Mouse (Mus musculus) spleen, embryonic (tissue): ENCODE data around the gene Atxn3.

ENCODE experiments used
- CTCF ChIA-PET: fragments of 350-600 bp; sonication (Branson Sonifier 250); formaldehyde crosslinking; loops from one replicate; lab custom pipeline; 2022; lab: Charles Lee

The Atxn3 gene

GRCm38 (mm10) chr12:101957942-101958544 lies at the start of gene Atxn3:
Atxn3 (minus strand) TSS chr12:101958246.
- CTCF ChIA-PET, result interaction anchor here (0.6 to 0.7 kb wide), 3 partner anchors 20 to 1423 kb away, joined by 3 to 8 read pairs (median 5); no protein-coding TSS in a partner anchor

- CTCF ChIA-PET, result no interaction called here
Observed at GRCm38 (mm10) chr12:102000785-102001184, 42.7 kb upstream of the Atxn3 start.

- CTCF ChIA-PET, result no interaction called here
Observed at GRCm38 (mm10) chr12:101998929-101999328, 40.9 kb upstream of the Atxn3 start.

- CTCF ChIA-PET, result interaction anchor here (0.6 to 0.7 kb wide), 2 partner anchors 424 to 711 kb away, joined by 3 to 6 read pairs; no protein-coding TSS in a partner anchor
Observed at GRCm38 (mm10) chr12:101994576-101995467, 36.8 kb upstream of the Atxn3 start.

- CTCF ChIA-PET, result no interaction called here
Observed at GRCm38 (mm10) chr12:101987659-101988058, 29.6 kb upstream of the Atxn3 start.

GRCm38 (mm10) chr12:101985110-101985509 lies 27.1 kb upstream of the Atxn3 start:
- CTCF ChIA-PET, result no interaction called here

GRCm38 (mm10) chr12:101982977-101983376 lies 24.9 kb upstream of the Atxn3 start:
- CTCF ChIA-PET, result interaction anchor here (0.7 kb wide), 1 partner anchor 565 kb away, joined by 3 read pairs; no protein-coding TSS in a partner anchor

- CTCF ChIA-PET, result interaction anchor here (0.7 to 1.3 kb wide), 3 partner anchors 9 to 917 kb away, joined by 3 to 14 read pairs (median 4); no protein-coding TSS in a partner anchor
Observed at GRCm38 (mm10) chr12:101981559-101981958, 23.5 kb upstream of the Atxn3 start.

- CTCF ChIA-PET, result no interaction called here
Observed at GRCm38 (mm10) chr12:101980266-101980665, 22.2 kb upstream of the Atxn3 start.

GRCm38 (mm10) chr12:101979213-101979750 lies 21.2 kb upstream of the Atxn3 start:
- CTCF ChIA-PET, result interaction anchor here (0.7 to 1.2 kb wide), 2 partner anchors 23 to 734 kb away, joined by 4 to 7 read pairs; no protein-coding TSS in a partner anchor

- CTCF ChIA-PET, result interaction anchor here (1.0 to 1.2 kb wide), 2 partner anchors 20 to 734 kb away, joined by 3 to 4 read pairs; no protein-coding TSS in a partner anchor
Observed at GRCm38 (mm10) chr12:101978588-101978987, 20.5 kb upstream of the Atxn3 start.

GRCm38 (mm10) chr12:101978162-101978561 lies 20.1 kb upstream of the Atxn3 start:
- CTCF ChIA-PET, result interaction anchor here (1.0 kb wide), 1 partner anchor 20 kb away, joined by 3 read pairs; no protein-coding TSS in a partner anchor

GRCm38 (mm10) chr12:101977404-101977915 lies 19.4 kb upstream of the Atxn3 start:
- CTCF ChIA-PET, result interaction anchor here (1.0 kb wide), 1 partner anchor 19 kb away, joined by 3 read pairs; no protein-coding TSS in a partner anchor

GRCm38 (mm10) chr12:101976651-101977403 lies 18.8 kb upstream of the Atxn3 start:
- CTCF ChIA-PET, result no interaction called here

- CTCF ChIA-PET, result no interaction called here
Observed at GRCm38 (mm10) chr12:101975601-101976571, 17.8 kb upstream of the Atxn3 start, which contains the start of gene Cpsf2. Cpsf2 (plus strand) TSS chr12:101975988.

GRCm38 (mm10) chr12:101975167-101975600 lies 17.1 kb upstream of the Atxn3 start:
- CTCF ChIA-PET, result no interaction called here

GRCm38 (mm10) chr12:101974571-101974970 lies 16.5 kb upstream of the Atxn3 start:
- CTCF ChIA-PET, result interaction anchor here (0.6 to 0.7 kb wide), 3 partner anchors 321 to 467 kb away, joined by 4 to 15 read pairs (median 4); no protein-coding TSS in a partner anchor

GRCm38 (mm10) chr12:101972230-101972629 lies 14.2 kb upstream of the Atxn3 start:
- CTCF ChIA-PET, result no interaction called here

GRCm38 (mm10) chr12:101971311-101971710 lies 13.3 kb upstream of the Atxn3 start:
- CTCF ChIA-PET, result no interaction called here
